Mouse (Mus musculus) lung, postnatal 0 days (tissue): ENCODE data around the gene Gabra1. TPM values are rescaled to one million over a fixed set of nuclear protein-coding genes. Genes with fewer than 3 reads are reported as not detected.

Experiments
- ATAC-seq: fragments of 200-750 bp; cut with Nextera tagmentation; 2 replicates; pipeline ENCODE4 v1.8.0; 2017; ENCODE audit warnings: moderate library complexity
- DNase-seq: peaks from one replicate; pipeline ENCODE4 v3.0.0-alpha.2; 2016; ENCODE audit warnings: low spot score
- H3K27ac ChIP-seq: fragments of 300-500 bp; sonication (generic); 2 replicates; pipeline ENCODE4 v1.5.1; 2014; ENCODE audit warnings: antibody characterized with exemption, mild to moderate bottlenecking, low read length, mixed read lengths
- H3K27me3 ChIP-seq: fragments of 300-500 bp; sonication (generic); replicated peaks from 2 replicates; pipeline ENCODE4 v1.6.1; 2014; ENCODE audit warnings: low read length, mixed read lengths; ENCODE audit not compliant: insufficient read depth
- H3K36me3 ChIP-seq: fragments of 300-500 bp; sonication (generic); 2 replicates; pipeline ENCODE4 v1.6.1; 2014; ENCODE audit warnings: low read length, mixed read lengths; ENCODE audit not compliant: insufficient read depth
- H3K4me1 ChIP-seq: fragments of 300-500 bp; sonication (generic); 2 replicates; pipeline ENCODE4 v1.6.1; 2014; ENCODE audit warnings: antibody characterized with exemption, low read depth, low read length, mixed read lengths; ENCODE audit not compliant: insufficient read depth
- H3K4me2 ChIP-seq: fragments of 300-500 bp; sonication (generic); replicated peaks from 2 replicates; pipeline ENCODE4 v1.6.1; 2014; ENCODE audit warnings: low read depth, mild to moderate bottlenecking, low read length, moderate library complexity, mixed read lengths
- H3K4me3 ChIP-seq: fragments of 300-500 bp; sonication (generic); 2 replicates; pipeline ENCODE4 v1.5.1; 2014; ENCODE audit warnings: low read depth, low read length
- H3K9ac ChIP-seq: fragments of 300-500 bp; sonication (generic); replicated peaks from 2 replicates; pipeline ENCODE4 v1.6.1; 2014; ENCODE audit warnings: low read depth, mild to moderate bottlenecking
- H3K9me3 ChIP-seq: fragments of 300-500 bp; sonication (generic); 2 replicates; pipeline ENCODE4 v1.6.1; 2016; ENCODE audit warnings: low read length, mixed read lengths
- CTCF ChIP-seq: IDR thresholded peaks from 2 replicates; pipeline ENCODE4 v1.5.1; 2016; ENCODE audit warnings: antibody characterized with exemption, mild to moderate bottlenecking
- EP300 ChIP-seq: IDR thresholded peaks from 2 replicates; pipeline ENCODE4 v1.6.1; 2016; ENCODE audit warnings: antibody characterized with exemption, mild to moderate bottlenecking, control low read depth
- WGBS: fragments of 180-500 bp; shearing (Covaris S2); extraction: QIAGEN DNeasy Blood & Tissue Kit; methylation state at CpG from one replicate; pipeline ENCODE4 v1.1.7; 2014; 5-methylcytosine and 5-hydroxymethylcytosine counted together
- polyA plus RNA-seq: library from polyadenylated mRNA; unstranded; fragments of >200 nt; fragmentation: Nextera tagmentation; extraction: Ambion mirVana; gene quantifications from 2 replicates; pipeline ENCODE4 v1.2.1, GENCODE M21; 2015

Gene Gabra1
- polyA plus RNA-seq, 1 experiment from 2014 or later, result 0.61 TPM

- H3K4me3 ChIP-seq, result no peak overlapping the region
- TF ChIP-seq EP300 (no peak), CTCF (no peak)
- H3K9me3 ChIP-seq, result no peaks in the 10 kb centered on the region
- DNase-seq, result no peak
- H3K36me3 ChIP-seq, result no peaks in the 10 kb centered on the region
- no peaks in the 10 kb centered on the region for H3K27me3 ChIP-seq
- no peaks in the 10 kb centered on the region for H3K4me1 ChIP-seq
- no peak for ATAC-seq
- no peak overlapping the region for H3K27ac ChIP-seq
- H3K4me2 ChIP-seq, result no peak overlapping the region
- no peak overlapping the region for H3K9ac ChIP-seq
- 86% methylated on average over 1 of the region's 1 CpGs for WGBS
These were observed 65.8 kb downstream of the Gabra1 start for GRCm38 (mm10) chr11:42116931-42117330.

DNA sequence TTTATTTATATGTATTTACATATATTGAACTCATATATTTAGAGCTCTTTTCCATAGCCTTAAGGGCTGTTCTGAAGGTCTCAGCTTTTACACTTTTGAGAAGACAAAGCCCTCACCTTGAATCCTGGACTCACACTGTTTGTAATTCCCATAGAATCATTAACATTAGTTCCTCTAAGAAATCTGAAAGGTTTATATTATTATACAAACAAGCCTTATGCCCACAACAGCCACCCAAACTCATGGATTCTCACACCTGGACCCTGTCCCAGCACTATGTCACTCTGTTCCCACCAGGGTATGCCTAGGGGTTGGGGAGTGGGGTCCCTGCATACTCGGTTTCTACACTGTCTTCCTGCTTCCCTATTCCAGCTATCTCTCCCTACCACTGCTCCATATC is 72.7 kb downstream of the Gabra1 start:
- TF ChIP-seq EP300 (no peak), CTCF (no peak)
- H3K4me1 ChIP-seq, result no peaks in the 10 kb centered on the region
- no peak overlapping the region for H3K27ac ChIP-seq
- no peaks in the 10 kb centered on the region for H3K27me3 ChIP-seq
- WGBS, result 46% methylated on average over 1 of the region's 1 CpGs
- no peak overlapping the region for H3K9ac ChIP-seq
- no peaks in the 10 kb centered on the region for H3K36me3 ChIP-seq
- no peak overlapping the region for H3K4me2 ChIP-seq
- no peak for DNase-seq
- H3K4me3 ChIP-seq, result no peak overlapping the region
- no peak for ATAC-seq
- no peaks in the 10 kb centered on the region for H3K9me3 ChIP-seq

- Histone ChIP-seq H3K4me3 (no peak overlapping the region), H3K9ac (no peak overlapping the region), H3K36me3 (no peaks in the 10 kb centered on the region), H3K4me1 (no peaks in the 10 kb centered on the region), H3K27me3 (no peaks in the 10 kb centered on the region), H3K9me3 (no peaks in the 10 kb centered on the region), H3K4me2 (no peak overlapping the region), H3K27ac (no peak overlapping the region)
- DNase-seq, result no peak
- no peak for TF ChIP-seq EP300
- no peak for TF ChIP-seq CTCF
- no peak for ATAC-seq
These were observed 73.1 kb downstream of the Gabra1 start for GRCm38 (mm10) chr11:42109627-42110026.

DNA sequence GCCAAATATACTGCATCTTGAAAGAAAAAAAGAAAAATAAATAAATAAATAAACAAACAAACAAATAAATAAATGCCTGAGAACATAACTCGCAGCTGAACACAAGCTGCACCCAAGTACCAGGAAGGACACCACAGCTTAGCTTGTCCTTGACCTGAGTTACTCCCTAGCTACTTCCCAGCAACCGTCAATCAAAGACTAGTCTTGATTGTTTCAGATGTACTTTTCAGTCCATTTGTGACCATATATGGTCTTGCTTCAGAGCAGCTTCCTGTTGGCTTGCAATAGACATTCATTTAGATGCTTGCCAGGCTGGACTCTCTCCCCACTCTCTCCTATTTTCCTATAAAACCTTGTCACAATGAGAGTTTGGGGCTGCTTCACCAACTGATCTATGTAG is 87.2 kb downstream of the Gabra1 start:
- TF ChIP-seq EP300 (no peak), CTCF (no peak)
- H3K36me3 ChIP-seq, result no peaks in the 10 kb centered on the region
- no peak overlapping the region for H3K9ac ChIP-seq
- ATAC-seq (no peak), DNase-seq (no peak)
- H3K4me2 ChIP-seq, result no peak overlapping the region
- no peaks in the 10 kb centered on the region for H3K4me1 ChIP-seq
- no peak overlapping the region for H3K27ac ChIP-seq
- H3K27me3 ChIP-seq, result no peaks in the 10 kb centered on the region
- WGBS, result 69% methylated on average over 2 of the region's 2 CpGs
- H3K9me3 ChIP-seq, result no peaks in the 10 kb centered on the region
- H3K4me3 ChIP-seq, result no peak overlapping the region

Other genes starting within 250 kb of the Gabra1 start
- gene Gabrg2, start 182.1 kb downstream of the Gabra1 start, polyA plus RNA-seq, result not detected in 2 replicates
- not detected in 2 replicates for gene Gabra6, start 138.1 kb upstream of the Gabra1 start, polyA plus RNA-seq
- gene Gabrb2, start 236.8 kb upstream of the Gabra1 start, polyA plus RNA-seq, result 0.20 and 0.25 TPM in 2 replicates